Mouse (Mus musculus) embryo, embryonic 10.5 days (tissue): ENCODE measurements around the gene Syce3.
A peak's percentile ranks its signal among the peaks of the same experiment; 100 is the strongest.

ENCODE experiments used
- DNase-seq: peaks from one replicate; pipeline ENCODE4 v3.0.0-alpha.2; 2015; ENCODE audit warnings: low spot score

Syce3 gene

DNA sequence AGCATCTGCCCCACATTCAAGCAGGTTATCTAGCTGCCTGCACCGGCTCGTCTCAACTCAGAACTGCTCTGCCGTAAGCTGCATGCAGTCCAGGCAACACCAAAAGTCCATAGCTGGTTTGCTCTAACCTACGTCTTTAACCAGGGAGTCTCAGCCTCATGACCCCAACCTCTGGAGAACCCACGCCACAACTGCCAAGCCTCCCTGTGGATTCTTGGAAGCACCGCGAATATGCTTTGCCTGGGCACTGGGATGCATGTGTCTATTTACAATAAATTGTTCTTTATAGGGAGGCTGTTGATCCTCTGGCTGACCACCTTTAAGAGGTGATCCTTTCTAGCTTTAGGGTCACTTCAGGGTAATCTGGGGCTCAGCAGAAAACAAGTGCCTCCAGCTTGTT is 37.8 kb downstream of the Syce3 start:
- DNase-seq = no peak

DNA sequence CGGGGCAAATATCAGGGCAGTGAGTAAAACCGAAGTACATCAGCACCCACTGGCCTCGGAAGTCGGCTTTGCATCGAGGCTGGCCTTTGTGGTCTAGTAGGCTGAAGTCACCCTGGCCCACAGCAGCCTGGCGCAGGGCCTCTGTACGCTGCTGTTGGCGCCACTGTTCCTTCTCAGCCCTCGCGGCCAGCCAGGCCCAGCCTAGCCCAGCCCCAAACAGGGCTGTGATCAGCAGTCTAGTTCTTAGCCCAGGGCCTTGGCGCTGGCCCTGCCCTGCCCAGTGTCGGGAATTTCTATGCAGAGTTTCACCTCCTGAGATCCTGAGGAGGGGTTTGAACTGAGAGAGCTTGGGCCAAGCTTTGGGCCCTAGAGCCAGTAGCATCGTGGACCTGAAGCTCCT is 38.2 kb downstream of the Syce3 start:
- DNase-seq = no peak

DNA sequence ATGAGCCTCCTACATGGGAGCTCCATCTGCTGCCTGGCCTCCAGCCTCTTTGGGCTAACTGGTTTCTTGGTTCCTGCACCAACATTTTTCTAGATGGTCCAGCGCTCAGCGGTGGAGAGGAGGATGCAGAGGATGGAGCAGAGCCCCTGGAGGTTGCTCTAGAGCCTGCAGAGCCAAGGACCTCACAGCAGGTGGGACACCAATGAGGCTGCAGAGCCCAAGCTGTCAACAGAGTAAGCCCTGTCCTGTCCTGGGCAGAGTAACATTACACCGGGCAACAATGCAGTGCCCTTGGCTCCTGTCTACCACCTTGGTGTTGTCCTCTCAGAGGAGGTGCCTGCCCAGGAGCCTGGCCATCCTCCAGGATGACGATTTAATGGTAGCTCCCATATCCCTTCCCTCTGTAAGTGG is 45.2 kb downstream of the Syce3 start:
- DNase-seq = no peak

DNA sequence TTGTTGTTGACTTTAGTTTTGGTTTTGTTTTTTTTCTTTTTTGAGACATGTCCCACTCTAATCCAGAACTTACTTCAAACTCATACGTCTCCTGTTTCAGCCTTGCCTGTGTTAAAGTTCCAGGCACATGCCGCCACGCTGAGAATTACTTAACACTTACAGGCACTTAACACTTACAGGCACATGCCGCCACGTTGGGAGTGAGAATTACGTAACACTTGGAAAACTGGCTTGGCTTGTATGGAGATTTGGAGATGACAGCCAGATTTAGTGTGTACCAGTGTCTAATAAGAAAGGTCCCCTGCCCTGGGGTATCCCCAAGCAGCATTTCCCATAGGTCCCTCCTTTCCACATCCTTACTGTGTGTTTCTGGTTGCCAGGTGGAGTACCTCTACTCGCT is 47.3 kb downstream of the Syce3 start:
- DNase-seq = no peak

DNA sequence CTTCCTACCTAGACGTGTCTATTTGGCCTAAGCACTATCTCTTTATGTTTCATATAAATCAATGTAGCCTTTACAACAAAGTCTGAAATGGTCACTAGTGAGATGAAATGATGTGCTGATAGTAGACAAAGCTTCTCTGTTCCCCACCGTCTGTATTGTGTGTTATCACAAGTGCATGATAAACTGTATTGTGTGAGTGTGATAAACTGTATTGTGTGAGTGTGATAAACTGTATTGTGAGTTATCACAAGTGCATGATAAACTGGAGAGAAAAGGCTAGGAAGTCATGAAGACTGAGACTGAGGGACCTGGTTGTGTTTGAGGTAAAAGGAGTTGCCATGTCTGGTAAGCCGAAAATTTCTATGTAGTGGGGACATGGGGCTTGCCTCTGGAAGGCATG is 51.5 kb downstream of the Syce3 start:
- DNase-seq = no peak

DNA sequence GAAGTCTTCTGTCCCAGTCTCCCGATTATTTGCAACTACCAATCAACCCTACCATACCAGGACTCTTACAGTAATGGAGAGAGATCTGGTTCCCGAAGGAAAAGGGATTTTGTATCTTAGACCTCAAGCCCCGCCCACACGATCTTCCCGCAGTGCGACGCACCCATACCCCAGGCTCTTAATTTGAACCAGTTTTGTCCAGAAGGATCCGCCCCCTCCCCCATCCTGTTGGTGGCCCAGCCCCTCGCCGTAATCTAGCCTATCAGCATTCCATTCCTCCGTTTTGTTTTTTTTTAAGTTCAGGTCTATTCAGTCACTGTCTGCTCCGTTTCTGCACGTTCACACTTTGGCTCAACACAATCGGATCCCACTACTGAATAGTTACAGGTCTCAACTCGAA is 53.9 kb downstream of the Syce3 start:
- DNase-seq = peak; percentile 99

DNA sequence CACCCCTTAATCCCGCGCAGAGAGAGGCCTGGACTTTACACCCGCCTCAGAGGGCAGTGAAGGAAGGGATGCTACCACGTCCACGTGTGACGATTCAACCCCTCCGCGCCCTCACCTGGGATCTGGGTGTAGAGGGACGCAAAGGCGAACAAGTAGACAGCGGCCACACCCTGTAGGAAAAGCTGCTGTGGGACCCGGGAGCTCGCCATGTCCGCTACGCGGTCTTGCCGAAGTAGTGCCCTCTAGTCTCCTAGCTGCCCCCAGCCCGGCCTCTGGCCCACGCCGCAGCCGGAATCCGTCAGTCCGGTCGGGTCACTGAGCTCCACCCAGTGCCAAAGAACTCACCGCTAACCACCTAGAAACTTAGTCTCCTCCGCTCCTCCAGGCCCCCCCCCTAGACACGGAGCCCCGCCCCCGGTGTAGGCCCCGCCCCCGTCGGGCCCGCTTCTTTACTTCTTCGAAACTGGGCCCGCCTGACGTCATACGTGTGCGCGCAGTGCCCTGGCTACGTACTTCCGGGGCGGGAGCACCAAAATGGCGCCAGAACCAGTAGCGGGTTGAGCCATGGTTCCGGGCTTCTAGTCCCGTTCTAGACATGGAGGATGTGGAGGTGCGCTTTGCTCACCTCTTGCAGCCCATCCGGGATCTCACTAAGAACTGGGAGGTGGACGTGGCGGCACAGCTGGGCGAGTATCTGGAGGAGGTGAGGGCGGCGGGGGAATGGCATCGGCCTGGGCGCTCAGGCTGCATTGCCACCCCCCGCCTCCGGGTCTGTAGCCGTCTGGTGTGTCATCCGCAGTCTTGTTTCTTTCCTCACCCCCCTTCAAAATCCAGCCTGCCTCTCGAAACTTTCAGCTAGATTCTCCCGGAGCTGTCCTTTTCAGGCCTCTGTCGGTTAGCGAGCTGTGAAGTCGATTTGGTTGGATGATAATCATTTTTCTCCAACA is 54.8 kb downstream of the Syce3 start, which contains the start of the genes Lmf2 and Ncaph2:
Gene Lmf2, minus strand, starts transcription at position 419 of the 947 bp plus-strand sequence.
Gene Ncaph2, plus strand, starts transcription at position 479 of the 947 bp plus-strand sequence.
- peak; percentile 98 for DNase-seq

DNA sequence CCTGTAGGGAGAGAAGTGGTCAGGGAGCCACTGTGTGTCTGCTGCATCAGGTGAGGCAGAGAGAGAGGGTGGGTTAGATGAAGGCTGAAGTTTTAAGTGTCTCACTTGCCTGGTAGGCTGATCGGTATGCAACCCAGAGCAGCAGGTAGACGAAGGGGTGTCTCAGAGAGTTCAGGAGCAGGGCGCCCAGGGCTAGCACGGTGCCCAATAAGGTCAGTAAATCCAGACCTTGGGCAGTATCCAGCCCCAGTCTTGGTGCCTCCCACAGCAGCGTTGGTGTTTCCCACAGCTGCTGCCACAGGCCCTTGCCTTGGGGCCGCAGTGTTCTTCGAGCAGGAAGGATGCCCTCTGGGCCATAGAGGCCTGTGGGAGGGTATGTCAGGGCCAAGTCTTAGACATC is 55.8 kb downstream of the Syce3 start:
- no peak for DNase-seq

DNA sequence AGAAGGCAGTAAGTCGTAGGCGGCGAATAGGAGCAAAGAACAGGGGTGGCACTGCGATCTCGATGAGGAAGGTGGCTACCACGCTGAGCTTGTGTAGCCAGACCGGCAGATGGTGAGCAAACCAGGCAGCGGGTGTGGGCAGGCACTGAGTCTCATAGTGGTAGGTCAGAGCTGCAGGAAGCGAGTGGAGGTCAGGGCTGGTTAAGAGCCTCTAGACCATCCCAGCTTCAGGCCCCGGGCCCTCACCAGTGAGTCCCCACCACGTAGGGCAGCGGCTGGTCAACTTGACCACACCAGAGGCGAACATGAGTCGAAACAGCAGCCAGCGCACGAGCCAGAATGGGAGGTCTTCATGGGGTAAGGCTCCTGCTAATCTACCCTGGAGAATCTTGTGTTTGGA is 56.5 kb downstream of the Syce3 start:
- DNase-seq = no peak

DNA sequence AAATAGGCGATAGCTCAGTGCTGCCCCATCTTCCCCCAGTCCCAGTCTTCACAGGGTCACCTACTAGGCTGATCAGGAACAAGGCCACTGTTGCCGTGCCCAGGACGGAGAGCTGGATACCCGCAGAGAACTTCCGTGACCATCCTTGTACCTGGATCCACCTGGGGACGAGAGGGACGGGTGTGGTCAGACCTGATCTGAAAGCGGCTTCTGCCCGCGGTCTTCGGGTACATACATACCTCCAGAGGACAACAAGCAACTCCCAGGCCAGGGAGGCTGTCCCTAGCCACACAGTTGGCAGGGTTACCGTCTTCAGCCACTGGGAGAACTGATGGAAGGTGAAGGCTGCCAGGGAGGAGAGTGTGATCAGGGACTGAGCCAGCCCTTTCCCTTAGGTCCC is 57.5 kb downstream of the Syce3 start:
- no peak for DNase-seq

DNA sequence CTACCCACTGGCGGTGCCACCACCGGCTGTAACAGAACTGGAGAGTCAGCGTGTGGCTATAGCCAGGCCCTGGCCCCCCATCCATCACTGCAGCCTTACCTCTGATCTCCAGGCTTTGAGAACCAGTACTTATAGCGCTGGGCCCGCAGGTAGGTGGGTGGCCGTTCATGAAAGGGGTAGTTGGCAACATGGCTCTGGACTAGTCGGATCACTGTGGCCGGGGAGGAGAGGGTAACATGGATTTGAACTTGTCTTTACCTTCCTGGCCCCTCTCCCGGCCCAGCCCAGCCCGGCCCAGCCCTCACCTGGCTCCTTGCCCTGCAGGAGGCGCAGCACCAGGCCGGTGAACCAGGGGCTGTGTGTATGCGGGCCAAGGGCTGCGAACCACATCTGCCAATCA is 58.2 kb downstream of the Syce3 start:
- no peak for DNase-seq

DNA sequence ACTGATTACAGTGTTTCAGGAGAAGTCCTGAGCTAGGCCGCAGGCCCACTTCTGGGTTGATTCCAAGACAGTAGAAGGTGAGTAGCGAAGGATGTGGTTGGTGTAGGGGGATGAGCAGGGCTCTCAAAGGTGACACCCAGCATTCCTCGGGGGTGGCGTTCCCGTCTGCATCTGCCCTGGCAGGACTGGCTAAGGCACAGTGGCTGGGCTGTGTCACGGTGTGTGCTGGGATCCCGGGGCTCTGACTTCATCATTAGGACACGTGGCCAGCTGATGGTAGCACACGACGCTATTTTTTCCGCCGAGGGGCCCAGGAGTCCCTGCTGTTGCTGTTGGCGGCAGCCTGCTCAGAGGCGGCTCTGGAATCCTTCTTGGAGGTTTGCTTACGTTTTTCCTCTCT is 59.0 kb downstream of the Syce3 start:
- no peak for DNase-seq

DNA sequence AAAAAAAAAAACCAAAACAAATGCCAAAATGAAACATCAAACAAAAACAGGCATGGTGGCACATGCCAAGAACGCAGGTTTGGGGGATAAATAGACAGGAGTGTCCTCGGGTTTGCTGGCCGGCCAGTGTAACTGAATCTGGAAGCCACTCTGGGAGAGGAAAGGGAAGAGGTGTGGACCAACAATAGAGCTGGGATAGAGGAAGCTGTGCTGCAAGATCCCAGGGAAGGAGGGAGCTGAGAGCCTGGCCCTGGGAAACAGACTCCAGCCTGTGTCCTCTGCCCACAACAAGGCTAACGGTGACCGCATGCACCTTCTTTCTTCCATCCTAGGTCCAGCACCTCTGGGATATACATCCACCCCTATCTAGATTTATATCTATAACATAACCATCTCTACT is 59.9 kb downstream of the Syce3 start:
- no peak for DNase-seq

DNA sequence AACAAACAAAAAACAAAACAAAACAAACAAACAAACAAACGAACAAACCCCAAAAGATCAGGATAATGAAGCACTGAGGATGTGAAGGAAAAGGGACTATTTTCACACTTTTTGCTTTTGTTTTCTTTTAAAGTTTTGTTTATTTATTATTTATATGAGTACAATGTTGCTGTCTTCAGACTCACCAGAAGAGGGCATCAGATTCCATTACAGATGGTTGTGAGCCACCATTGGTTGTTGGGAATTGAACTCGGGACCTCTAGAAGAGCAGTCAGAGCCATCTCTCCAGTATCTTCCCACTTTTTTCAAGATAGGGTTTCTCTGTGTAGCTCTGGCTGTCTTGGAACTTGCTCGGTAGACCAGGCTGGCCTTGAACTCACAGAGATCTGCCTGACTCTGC is 67.0 kb downstream of the Syce3 start:
- no peak for DNase-seq

DNA sequence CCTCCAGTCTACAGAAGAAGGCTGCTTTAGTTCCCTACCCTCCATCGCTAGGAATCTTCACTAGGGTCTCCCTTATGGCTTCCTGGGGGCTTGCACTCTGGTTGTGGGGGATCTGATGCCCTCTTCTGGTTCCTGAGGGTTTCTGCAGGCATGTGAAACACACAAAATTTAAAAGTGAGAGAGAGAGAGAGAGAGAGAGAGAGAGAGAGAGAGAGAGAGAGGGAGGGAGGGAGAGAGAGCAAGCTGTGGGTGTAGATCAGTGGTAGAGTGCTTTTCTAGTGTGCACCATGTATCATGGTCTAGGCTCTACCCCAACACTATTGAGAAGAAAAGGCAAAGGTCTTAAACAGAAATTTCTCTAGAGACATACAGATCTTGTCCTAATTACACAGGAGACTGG is 68.6 kb downstream of the Syce3 start:
- DNase-seq = no peak
